Mouse (Mus musculus): ENCODE data around the gene Adh6a.

GRCm38 (mm10) chr3:138333910-138334309, 20.8 kb downstream of the Adh6a start:
- TF ChIP-seq POLR2A (IDR thresholded peaks at IDR 0.05; ENCODE audit: low read depth, low read length): no peak
- no peak for TF ChIP-seq CTCF (IDR thresholded peaks at IDR 0.05; ENCODE audit: extremely low read depth, insufficient read length, insufficient replicate concordance, low read depth, low read length)

Data from small intestine, adult 2 months (tissue).